Mouse (Mus musculus) cerebellum, adult 18-20 months (tissue): Measurements from ENCODE around the gene Cd19.

Experiments used
- DNase-seq, 2 experiments: peaks; one replicate each; pipeline ENCODE4 v3.0.0; 2021

Cd19 gene

DNA sequence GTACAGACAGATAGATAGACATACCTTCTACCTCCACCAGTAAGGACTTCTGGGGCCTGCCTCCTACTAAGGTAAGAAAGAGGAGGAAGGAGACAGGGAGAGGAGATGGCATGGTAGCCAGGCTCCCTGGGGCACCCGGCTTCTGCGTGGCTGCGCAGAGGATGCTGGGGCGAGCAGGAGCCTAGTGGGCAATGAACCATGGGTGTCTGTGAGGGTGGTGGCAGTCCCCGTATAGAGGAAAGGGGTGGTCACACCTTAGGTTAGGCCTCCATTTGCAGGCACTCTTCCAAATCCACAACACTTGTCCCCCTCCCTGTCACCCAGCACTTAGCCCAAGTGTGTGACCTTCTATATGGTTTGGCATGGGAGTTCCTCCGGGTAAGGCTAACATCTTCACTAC lies at the start of gene Cd19:
TSS of gene Cd19 (minus strand) at position 165 of the 400 bp plus-strand sequence.
- DNase-seq, result no peak

DNA sequence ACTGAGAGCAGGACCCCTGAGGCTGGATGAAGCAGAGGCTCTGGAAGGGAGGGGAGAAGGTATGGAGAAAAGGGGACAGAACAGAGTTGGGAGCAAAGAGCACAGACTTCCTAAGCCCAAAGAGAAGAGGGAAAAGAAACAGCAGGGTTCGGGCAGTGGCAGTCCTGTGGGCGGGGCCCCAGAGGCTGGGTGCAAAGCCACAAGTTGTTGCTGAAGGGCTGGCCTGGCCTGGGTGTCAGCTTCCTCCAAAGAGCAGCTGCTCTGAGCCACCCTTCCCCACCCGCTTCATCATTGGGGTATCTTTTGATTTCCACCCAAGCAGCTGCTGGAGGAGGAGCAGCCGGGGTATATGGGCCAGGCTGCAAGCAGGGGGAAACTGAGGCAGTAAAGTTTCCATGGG lies 49.4 kb upstream of the Cd19 start:
- DNase-seq, result no peak

DNA sequence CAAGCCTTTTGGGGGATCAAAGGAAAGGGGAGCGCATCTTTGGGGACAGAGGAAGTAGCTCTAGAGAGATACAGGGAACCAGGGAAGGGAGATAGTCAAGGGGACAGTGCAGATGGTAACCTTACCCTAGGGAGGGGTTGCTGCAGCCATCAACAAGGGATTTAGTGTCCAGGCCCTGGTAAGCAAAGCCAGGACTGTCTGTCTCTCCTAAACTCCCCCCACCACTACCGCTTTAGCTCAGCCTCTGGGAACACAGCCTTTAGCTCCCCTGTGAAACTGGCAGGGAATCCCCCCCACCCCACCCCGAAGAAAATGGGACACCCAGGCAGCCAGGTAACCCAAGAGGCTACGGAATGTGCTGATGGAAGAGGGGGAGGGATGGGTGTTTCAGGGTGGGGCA lies 48.9 kb upstream of the Cd19 start:
- DNase-seq, result no peak

DNA sequence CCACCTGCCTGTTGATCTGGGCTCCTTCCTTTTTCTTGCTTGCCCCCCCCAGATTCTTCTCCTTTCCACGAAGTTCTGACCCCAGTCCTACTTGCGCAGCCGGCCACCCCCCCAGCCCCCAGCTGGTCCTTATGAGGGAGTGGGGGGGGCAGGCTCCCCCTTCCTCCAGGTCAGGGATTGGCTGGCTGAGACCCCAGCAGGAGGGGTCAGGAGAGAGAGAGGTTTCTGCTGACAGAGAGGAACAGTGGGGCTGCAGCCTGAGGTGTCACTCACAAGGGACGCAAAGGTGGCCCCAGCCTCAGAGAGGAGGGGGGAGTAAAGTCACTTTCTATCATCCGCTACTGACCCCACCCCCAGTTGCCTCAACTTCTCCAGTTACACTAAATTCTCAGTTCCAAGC lies 48.3 kb upstream of the Cd19 start, which contains the start of gene Atp2a1:
TSS of gene Atp2a1 (minus strand) at position 105 of the 400 bp plus-strand sequence.
- no peak for DNase-seq

DNA sequence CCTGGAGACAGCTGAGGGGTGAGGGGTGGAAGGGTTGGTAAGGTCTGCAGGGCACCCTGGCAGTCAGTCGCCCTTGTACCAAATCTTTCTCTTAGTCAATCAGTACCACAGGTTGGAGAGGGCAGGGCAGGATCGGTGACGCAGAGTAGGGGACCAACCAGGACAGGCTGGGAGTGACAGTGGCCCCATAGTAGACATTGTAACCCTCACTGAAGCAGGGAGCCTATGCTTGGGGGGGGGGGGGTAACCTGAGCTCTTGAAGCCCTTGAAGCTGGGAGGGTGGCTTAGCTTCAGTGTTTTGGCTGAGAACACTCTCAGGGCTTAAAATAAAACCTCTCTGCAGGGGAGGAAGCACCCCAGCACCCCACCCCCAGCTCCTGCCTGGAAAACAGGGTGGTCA lies 46.9 kb upstream of the Cd19 start:
- DNase-seq, result no peak

DNA sequence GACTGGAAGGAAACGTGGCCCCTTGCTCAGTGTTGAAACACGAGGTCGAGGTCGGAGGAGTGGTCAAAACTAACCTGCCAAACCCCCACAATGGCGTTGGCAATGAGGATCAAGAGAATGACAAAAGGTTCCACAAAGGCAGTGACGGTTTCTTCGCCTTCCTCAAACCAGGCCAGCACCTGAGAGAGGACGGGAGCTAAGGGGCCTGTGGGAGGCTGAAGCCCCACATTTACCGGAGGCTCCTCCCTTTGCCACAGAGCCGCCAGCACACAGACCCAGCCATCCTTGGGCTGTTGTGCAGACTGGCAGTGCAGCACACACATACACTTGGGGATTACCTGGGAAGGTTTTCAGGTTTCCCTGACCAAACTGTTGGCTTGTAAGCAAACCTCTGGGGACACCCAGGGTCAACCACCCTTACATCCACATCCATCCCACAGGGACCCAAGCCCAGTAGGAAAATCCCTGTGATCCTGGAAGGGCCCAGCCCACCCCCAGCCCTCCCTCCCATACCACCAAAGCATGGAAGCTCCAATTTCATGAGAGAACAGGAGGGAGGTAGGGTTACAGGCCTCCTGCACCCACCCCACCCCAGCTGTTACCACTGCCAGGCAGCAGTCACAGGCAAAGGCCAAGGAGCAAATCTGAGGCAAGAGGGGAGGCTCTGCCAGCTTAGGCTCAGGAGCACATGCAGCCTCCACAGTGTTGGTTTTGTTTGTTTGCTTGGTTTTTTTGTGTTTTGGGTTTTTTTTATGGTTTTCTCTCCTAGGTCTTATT lies 46.1 kb upstream of the Cd19 start:
- DNase-seq, result no peak

DNA sequence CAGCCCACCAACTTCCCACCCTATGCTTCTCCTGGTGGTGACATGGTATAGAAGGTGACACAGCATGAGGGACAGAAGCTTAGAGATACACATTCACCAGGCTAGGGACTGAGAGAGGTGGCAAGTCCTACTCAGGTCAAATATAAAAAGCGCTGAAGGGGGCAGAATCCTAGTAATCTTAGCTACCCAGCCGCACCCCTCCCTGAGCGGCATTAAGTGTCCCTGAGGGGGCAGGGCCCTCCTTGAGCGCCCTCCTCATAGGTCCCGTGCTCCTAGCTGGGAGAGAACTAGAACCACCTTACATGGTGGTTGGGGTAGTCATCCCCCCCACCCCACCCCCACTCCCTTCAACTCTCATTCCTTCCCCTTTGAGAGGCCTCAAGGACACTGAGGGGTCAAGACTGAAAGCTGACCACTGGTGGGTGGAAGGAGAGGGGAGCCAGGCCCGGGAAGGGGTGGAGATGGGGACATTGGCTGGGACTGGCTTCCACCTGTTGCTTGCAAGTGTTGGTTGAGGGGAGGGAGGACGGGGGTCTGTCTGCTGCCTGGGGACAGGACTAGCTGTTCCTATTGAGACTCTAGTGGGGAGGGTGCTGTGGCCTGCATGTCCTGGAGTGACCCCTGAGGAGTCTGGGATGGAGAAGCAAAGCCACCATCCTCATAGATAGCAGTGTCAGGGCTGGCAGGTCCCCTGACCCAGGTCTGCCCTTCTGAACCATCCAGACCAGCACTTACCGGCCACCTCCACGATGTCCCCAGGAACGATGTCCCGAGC lies 44.3 kb upstream of the Cd19 start:
- DNase-seq, result no peak

DNA sequence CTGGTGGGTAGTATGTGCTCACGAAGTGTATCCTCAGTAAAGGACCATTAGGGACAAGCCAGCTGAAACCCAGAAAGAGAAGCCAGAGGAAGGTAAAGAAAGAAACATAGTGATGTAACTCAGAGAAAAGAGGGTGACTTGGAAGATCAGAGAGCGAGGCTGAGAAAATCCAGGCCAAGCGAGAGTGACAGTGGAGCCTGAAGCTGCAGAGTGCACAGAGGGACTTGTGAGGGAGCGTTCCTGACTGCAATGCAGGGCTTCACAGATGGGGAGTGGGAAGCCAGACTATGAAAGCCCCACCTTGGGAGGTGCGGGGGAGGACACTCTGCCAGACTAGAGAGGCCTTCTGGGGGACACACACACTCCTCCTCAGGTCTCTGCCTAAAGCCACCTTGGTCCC lies 43.5 kb upstream of the Cd19 start:
- DNase-seq, result no peak

DNA sequence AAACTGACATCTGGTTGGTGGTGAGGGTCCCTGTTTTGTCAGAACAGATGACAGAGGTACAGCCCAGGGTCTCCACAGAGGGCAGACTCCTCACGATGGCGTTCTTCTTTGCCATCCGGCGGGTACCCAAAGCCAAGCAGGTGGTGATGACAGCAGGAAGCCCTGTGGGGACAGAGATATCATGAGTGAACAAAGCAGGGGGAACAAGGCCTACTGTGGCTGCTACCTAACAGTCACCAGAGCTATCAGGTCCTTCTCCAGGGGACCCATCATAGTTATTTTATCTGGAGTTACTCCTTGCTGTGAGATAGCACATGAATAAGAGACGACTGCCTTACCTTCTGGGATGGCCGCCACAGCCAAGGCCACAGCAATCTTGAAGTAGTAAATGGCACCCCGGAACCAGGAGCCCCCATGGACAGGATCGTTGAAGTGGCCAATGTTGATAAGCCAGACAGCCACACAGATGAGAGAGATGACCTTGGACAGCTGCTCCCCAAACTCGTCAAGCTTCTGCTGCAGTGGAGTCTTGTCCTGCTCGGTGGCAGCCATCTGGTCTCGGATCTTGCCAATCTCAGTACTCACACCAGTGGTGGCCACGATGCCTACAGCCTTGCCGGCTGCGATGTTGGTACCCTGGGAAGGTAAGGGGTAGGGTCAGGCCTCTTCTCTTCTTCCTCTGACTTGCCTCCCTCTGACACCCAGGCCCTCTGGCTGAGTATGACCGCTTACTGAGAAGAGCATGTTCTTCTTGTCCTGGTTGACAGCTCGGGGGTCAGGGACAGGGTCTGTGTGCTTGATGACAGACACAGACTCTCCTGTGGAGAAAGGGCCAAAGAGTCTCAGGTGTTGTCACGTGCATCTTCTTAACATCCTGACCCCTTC lies 41.9 kb upstream of the Cd19 start:
- DNase-seq, result no peak

DNA sequence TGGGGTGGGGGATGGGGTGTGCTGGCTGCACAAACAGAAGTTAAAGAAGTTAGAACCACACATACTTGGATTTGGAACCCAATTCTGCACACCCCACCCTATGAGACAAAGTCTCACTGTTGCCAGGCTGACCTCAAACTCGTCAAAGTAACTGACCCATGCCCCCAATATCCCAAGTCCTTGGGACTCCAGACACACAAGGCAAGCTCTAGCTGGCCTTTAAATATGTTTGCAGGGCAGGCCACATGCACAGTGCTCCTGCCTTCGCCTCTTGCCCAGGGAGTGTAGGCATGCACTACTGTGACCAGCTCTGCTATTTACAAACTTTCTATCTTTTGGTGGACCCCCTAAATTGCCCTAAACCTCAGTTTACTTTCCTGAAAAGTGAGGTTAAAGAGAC lies 40.6 kb upstream of the Cd19 start:
- DNase-seq, result no peak

DNA sequence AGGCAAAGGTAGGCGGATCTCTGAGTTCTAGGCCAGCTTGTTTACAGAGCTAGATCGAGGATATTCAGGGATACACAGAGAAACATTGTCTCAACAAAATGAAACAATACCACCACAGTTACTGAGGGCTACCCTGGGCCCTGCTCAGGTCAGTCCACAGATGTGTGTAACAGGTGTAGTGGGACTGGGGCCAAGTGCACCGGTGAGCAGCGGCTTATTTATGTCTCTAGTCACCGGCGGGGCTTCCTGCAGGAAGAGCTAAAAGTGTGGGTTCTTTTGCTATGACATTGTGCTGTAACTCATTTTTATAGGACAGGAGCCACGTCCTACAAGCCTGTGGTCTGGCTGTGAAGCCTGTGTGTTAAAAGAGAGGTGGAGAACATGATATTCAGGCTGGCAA lies 39.2 kb upstream of the Cd19 start:
- no peak for DNase-seq

DNA sequence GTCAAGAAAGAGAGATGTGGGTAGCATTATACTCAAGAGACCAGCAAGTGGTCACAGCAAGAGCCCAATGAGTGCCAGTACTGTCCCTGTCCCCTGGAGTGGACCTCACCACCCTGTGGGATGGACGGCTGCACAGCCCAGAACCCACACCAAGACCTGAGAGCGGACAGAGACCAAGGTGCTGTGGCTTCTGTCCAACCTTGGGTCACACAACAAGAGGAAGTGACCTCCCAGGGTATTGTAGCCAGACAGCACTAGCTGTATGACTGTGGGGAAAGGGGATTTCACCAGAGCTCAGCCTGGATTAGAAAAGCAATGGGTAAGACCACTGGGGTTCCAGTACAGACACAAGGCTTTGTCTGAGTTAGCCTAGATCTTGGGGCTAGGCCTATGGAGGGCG lies 37.6 kb upstream of the Cd19 start:
- DNase-seq, result no peak

DNA sequence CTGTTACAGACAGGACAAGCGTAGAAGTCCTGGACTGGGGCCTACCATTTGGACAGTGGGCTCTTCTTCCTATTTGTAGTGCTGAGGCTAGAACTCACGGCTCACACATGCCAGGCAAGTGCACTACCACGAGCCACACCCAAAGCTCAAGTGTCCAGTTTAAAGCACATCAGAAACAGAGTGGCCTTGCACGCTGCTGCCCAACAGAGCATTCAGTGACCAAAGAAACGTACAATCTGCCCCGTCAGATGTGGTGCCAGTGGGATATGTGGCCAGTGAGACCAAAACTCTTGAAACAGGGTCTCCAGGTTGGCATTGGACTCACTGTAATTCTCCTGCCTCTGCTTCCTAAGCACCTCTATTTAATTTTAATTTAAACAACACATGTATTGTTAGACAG lies 36.0 kb upstream of the Cd19 start:
- DNase-seq, result no peak

DNA sequence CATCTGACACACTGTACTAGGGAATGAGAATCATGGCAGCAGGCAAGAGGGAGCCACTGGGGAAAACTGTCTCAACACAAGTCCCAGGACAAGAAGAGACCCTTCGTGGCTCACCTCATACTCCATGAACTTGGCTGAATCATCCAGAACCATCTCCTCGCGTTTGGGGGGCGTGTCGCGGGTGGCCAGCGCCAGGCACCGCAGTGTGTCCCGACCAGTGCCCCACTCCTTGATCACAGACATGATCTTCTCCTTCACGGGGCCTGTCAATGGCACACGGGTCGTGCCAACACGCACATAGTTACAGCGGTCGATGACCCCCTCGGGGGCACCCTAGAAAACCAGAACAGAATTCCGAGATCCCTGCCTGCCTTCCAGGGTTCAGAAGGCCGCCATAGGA lies 35.3 kb upstream of the Cd19 start:
- DNase-seq, result no peak

DNA sequence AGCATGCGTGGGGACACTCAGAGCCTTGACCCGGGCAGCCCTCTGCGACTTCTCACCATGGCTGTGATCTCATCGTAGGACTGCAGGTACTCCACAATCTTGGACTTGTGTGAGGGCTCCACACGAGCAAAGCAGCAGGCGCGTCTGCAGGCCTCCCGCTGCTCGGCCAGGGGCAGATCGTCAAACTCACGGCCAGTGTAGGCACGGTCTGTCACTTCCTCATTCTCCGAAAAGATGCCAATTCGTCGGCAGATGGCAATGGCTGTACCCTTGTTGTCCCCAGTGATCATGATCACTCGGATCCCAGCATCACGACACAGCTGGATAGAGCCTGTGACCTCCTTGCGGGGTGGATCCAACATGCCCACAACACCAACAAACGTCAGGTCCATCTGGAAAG lies 33.8 kb upstream of the Cd19 start:
- DNase-seq, result no peak

DNA sequence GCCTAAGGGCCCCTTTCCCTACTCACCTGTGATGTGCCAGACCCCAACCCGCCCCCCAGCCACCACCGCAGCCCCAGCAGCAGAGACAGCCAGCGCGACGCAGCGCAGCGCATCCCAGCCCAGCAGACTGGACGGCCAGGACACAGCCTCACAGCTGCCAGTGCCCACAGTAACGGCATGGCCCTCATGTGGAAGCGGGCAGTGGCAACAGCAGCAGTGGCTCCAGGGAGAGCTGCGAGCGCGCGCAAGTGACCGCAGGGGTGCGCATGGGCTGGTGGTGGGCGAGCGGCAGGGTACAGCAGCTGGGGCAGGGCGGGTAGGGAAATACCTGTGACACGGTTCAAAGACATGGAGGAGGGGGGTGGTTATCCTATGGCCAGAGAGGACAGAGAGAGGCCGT lies 31.5 kb upstream of the Cd19 start:
- no peak for DNase-seq

DNA sequence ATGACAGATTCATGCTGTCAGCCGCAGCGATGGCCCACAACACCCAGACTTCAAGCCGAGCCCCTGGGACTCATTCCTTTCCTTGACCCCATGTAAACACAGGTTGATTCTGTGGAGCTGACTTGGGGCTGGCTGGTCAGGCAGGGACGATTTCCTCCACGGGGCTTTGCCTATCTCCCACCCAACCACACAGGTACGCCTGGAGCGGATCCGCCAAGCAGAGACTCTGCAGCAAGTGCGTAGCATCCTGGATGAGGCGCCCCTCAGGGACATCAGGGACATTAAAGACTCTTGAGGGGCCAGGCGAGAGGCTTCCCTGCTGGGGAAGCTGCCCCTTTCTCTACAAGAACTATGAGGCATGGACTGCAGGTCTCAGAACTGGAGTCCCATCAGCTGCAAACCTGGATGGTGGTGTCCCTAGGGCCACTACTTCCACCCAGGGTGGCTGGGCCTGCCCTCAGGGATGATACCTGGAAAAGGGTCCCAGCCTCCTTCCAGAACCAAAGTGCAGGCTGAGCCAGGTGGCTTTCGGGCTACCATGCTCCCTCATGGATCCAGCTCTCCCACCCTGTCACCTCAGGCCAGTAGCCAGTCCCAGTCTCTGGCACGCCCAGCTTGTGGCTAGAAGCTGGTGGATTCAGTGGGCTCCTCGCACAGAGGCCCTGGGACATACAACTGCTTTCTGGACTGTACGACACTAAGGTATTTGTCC lies 30.6 kb upstream of the Cd19 start:
- DNase-seq, result no peak

DNA sequence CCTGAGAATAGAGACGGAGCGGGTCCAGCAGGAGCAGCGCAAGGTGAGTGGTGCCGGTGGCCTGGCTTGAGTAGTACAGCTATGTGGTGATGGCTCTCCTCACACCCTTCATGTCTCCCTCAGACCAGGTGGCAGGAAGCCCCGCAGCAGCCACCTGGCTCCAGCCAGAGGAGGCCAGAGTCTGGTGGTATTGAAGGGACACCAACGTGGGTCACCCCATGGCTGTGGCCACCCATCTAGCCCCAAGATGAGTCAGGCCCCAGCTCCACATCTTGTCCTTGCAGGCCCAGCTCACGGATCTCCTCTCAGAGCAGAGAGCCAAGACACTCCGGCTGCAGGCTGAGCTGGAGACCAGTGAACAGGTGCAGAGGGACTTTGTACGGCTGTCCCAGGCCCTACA lies 29.8 kb upstream of the Cd19 start:
- no peak for DNase-seq

DNA sequence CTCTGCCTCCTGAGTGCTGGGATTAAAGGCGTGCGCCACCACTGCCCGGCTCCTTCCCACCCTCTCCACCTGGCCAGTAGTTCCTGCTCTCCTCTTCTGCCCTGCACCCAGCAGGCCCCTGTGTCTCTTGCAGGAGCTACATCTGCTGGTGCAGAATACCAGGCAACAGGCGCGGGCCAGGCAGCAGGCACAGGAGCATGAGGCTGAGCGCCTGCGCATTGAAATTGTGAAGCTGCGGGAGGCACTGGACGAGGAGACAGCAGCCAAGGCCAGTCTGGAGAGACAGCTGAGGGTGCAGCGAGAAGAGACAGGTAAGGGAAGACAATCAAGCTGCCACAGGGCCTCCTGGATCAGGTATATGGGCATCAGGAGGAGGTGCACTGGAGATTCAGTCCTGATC lies 29.3 kb upstream of the Cd19 start:
- no peak for DNase-seq

DNA sequence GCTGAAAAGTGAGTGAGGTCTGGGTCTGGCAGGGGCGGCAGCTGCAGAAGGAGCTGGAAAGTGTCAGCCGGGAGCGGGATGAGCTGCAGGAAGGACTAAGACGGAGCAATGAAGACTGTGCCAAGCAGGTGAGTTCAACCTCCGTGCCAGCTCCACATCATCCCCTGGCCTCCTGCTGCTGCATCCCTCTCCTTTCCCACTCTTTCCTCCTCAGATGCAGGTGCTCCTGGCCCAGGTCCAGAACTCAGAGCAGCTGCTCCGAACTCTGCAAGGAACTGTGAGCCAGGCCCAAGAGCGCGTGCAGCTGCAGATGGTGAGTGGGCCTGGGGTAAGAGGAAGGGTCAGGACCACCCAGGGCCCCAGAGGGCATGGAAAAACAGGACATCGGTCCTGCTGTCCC lies 25.4 kb upstream of the Cd19 start:
- DNase-seq, result no peak

DNA sequence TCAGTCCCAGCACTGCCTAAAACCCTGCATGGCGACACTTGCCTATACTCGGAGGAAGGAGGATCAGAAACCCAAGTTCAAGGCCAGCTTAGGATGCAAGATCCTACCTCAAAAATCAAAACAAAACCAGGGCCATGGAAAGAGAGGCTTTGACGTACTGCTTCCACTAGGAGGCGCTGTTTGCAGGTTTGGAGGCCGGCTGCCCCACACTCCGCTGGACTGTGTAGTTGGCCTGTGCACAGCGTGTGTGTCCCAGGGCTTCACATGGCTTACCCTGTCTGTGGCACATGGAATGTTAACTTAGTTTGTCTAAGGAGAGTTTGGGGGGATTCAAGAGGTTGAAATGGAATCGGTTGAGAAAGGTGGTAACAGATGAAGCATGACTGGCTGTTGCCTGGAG lies 22.2 kb upstream of the Cd19 start:
- DNase-seq, result peak; percentile 46 to 70

DNA sequence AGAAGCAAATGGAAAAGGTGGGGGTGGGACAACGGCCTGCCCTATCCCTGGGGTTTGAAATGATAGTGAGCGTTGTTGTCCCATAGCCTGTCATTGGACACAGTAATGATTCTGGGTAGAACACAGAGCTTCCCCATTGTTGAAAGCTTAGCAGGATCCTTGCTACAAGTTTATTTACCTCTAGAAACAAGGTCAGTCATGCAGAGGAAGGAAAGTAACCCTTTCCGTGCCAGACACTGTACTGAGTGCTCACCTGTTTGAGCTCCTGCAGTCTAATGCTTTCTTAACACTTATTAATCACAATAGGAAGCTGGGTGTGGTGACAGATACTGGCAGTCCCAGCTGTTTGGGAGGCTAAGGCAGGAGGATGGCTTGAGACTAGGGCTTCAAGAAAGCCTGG lies 21.1 kb upstream of the Cd19 start:
- no peak for DNase-seq

DNA sequence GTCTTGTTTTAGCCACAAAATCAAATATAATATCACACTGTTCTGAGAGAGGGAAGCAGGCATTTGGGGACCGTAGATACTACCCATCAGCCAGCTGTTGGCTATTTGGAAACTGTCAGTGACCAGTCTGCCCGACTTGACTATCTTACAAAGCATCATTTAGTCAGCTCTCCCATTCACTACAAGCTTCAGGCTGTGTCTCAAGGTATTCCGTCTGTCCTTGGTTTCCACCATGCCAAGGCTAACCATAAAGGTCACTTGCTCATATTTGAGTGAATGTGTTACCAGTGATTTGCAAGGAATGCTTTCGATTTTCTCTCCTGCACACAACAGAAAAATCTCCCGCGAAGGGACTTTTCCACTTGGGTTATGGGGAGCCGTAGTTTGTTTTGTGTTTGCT lies 20.0 kb upstream of the Cd19 start:
- DNase-seq, result no peak
